Mouse (Mus musculus) ovary, postnatal 14 days (tissue): ENCODE measurements around the gene Ptpre.
A peak's percentile ranks its signal among the peaks of the same experiment; 100 is the strongest.
"Not testable (repeated sequence)": the region's sequence is repeated elsewhere in the genome, so short reads cannot be mapped to it uniquely, and the experiment has no call there.

Experiments used
- DNase-seq: peaks from one replicate; pipeline ENCODE4 v3.0.0; 2022; ENCODE audit warnings: low spot score

Ptpre gene

GRCm38 (mm10) chr7:135537341-135537901 is at the start of gene Ptpre:
Gene Ptpre (plus strand): TSS chr7:135537481.
- peak; percentile 87 for DNase-seq

- DNase-seq = no peak
These were observed 49.0 kb upstream of the Ptpre start for GRCm38 (mm10) chr7:135488214-135488810.

- no peak for DNase-seq
These were observed 47.4 kb upstream of the Ptpre start for GRCm38 (mm10) chr7:135489724-135490499.

GRCm38 (mm10) chr7:135490500-135490886 is 46.8 kb upstream of the Ptpre start:
- no peak for DNase-seq

- no peak for DNase-seq
These were observed 42.0 kb upstream of the Ptpre start for GRCm38 (mm10) chr7:135495303-135495702.

GRCm38 (mm10) chr7:135498565-135499186 is 38.6 kb upstream of the Ptpre start:
- DNase-seq = no peak

- no peak for DNase-seq
These were observed 37.9 kb upstream of the Ptpre start for GRCm38 (mm10) chr7:135499403-135499802.

GRCm38 (mm10) chr7:135506506-135506905 is 30.8 kb upstream of the Ptpre start:
- not testable (repeated sequence) for DNase-seq

- DNase-seq = no peak
These were observed 28.7 kb upstream of the Ptpre start for GRCm38 (mm10) chr7:135508602-135509001.

GRCm38 (mm10) chr7:135509272-135509671 is 28.0 kb upstream of the Ptpre start:
- DNase-seq = no peak

- no peak for DNase-seq
These were observed 26.9 kb upstream of the Ptpre start for GRCm38 (mm10) chr7:135510431-135510830.

- no peak for DNase-seq
These were observed 25.6 kb upstream of the Ptpre start for GRCm38 (mm10) chr7:135511723-135512122.

GRCm38 (mm10) chr7:135517191-135517590 is 20.1 kb upstream of the Ptpre start:
- no peak for DNase-seq

GRCm38 (mm10) chr7:135520241-135520640 is 17.0 kb upstream of the Ptpre start:
- DNase-seq = no peak

- DNase-seq = no peak
These were observed 15.3 kb upstream of the Ptpre start for GRCm38 (mm10) chr7:135521755-135522512.

- no peak for DNase-seq
These were observed 13.3 kb upstream of the Ptpre start for GRCm38 (mm10) chr7:135523981-135524380.

GRCm38 (mm10) chr7:135524424-135524967 is 12.8 kb upstream of the Ptpre start:
- no peak for DNase-seq

GRCm38 (mm10) chr7:135526574-135527152 is 10.6 kb upstream of the Ptpre start:
- no peak for DNase-seq

- DNase-seq = no peak
These were observed 10.1 kb upstream of the Ptpre start for GRCm38 (mm10) chr7:135527169-135527568.

GRCm38 (mm10) chr7:135528515-135528914 is 8.8 kb upstream of the Ptpre start, which contains the start of gene Clrn3:
Gene Clrn3 (minus strand): TSS chr7:135528654.
- DNase-seq = no peak

- no peak for DNase-seq
These were observed 8.2 kb upstream of the Ptpre start for GRCm38 (mm10) chr7:135529068-135529467.
